Mouse (Mus musculus): ENCODE measurements around the gene Itgb6. TPM values are rescaled to one million over a fixed set of nuclear protein-coding genes. Genes with fewer than 3 reads are reported as not detected.

Itgb6 gene
- total RNA-seq (2021), result 1 to 10 TPM; 5.8 to 6.0 TPM

DNA sequence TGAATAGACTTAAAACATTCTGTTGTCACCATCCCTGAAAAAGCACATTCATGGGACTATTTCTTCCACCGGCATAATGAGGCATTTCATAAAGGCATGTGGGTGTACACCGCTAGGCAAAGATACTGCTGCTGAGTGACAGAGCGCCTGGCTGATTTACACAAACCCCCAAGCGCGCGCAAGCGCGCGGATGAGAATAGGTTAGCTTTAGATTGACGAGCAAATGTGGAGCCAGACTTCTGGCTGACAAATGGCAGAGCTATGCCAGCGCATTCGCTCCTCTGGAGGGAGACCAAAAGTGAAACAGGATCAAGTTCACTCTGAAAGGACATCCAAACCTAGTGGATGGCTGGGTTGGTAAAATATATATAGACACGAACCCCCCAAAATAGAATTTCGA, at the start of gene Itgb6:
Gene Itgb6 (minus strand): TSS at position 130 of the 400 bp plus-strand sequence.
- peak; percentile 69 for DNase-seq

DNA sequence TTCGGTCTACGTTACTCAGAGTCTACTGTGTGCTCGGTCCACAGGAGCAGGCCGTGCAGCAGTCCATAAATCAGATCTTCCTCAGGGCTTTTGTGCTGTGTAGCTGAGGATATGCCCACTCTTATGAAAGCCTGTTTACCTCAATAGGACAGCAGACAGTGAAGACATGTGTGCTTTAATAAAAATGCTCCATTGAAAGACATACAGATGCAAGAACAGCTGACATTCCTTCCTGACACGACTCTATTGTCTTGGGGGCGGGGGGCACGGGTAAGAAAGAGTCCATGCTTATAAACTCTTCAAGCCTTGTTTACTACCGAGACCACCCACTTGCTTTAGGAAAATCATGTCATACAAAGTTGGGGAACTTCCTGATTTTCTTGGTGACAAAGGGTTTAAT, 44.0 kb upstream of the Itgb6 start:
- no peak for DNase-seq

DNA sequence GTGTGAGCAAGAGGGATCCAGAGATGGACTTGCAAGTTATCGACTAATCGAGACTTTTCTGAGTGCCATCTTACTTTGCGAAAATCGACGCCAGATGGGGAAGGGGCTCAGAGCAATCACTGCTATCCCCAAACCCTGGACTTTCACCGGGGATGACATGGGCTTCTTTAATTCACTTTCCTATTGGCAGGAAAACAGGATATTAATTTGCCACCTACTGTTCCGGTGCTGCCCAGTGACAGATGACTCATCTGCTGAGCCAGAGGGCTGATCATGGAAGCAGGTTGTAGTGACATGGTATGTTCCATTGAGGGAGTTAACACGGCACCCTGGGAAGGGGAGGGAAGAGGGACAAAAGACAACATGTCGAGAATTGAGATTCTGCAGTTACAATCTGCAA, 33.8 kb upstream of the Itgb6 start:
- DNase-seq, result no peak

DNA sequence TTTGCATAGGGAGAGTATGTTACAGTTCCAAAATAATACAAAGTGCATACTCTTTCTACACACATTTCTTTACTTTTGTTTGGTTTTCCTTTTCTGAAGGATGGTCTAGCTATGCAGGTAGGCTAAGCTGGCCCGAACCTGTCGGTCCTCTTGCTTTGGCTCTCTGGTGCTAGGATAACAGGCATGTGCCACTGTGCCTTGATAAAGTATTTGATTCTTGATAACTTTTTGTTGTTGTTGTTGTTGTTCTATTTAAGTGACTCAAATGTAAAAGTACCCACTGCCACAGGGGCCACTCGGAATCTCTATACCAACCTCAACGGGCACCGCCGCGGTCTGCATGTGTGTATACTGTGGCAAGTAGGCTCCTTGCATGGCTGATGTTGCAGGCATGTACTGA, 32.7 kb upstream of the Itgb6 start:
- DNase-seq, result no peak

DNA sequence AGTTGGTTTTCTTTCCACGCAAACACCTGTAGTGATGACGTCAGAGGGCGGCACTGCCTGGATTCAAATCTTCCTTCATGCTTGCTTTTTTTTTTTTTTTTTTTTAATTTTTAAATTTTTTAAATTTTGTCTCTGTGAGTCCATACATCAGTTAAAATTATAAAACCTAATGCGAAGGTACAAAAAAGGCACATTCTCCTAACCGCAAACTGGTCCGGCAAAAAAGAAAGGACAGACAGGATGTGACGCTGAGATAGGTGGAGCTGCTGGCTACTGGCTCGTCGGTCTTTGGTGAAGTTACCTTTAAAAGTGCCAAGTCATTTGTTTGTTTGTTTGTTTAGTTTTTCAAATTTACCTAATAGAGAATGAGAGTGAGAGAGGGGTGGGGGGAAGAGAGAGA, 28.8 kb upstream of the Itgb6 start:
- no peak for DNase-seq

DNA sequence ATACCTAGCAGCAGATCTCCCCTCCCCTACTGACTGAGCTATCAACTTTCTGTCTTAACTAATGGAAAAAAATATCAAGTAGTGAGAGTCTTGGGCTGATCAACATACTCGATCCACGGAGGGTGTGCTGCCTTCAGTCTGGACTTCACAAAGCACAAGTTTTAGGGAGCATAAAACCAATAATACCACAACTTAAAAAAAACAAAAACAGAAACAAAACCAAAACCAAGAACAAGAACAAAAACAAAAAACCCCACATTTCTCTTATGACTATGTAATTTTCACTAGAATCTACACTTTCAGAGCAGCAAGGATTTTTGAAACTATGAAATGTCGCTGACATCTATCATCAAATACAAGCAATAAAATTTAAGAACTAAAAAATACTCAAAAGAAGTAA, 28.1 kb upstream of the Itgb6 start:
- DNase-seq, result no peak

DNA sequence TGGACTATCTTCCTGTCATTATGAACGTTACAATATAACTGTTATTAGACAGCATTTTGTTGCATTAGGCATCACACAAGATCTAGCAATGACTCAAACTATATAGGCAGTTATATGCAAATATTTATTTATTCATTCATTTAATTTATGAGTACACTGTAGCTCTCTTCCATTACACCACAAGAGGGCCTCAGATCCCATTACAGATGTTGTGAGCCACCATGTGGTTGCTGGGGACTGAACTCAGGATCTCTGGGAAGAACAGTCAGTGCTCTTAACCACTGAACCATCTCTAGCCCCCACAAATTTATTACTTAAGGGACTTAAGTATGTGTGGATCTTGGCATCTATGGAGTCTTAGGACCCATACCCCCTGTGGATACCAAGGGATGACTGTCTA, 26.1 kb upstream of the Itgb6 start:
- DNase-seq, result no peak

DNA sequence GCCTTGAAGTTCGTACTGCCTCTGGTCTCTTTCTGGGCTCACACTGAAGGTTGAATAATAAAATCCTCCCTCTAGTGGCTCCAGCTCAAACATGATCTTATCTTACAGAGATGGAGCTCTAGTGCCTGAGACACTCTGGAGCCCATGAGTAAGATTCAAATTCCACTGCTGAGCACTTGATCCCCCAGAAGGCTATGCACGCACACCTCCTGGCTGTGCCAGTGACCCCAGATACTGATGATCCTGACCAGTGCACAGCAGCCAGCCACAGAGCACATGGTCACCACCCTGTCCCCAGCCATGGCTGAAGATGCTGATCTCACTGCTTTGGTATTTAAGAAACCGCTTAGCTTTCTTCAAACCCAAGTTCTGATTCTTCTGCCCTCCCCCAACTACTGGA, 25.1 kb upstream of the Itgb6 start:
- peak; percentile 25 for DNase-seq

DNA sequence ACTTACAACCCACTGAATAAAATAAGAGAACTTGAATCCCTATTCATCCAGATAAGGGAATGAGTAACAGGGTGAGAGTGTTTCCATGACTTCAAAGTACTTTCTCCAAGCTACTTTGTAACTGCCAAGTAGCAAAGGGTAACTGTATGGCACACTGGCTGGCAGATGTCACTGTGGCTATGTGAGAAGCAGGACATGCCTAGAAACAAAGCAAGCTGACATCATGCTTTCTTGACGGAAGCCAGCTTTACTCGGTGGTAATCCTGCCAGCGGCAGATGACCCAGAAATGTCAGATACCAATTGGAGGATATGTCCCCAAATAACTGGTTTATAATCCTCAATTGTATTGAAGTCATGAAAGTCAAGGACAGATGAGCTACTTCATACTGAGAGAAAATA, 22.2 kb upstream of the Itgb6 start:
- DNase-seq, result no peak

DNA sequence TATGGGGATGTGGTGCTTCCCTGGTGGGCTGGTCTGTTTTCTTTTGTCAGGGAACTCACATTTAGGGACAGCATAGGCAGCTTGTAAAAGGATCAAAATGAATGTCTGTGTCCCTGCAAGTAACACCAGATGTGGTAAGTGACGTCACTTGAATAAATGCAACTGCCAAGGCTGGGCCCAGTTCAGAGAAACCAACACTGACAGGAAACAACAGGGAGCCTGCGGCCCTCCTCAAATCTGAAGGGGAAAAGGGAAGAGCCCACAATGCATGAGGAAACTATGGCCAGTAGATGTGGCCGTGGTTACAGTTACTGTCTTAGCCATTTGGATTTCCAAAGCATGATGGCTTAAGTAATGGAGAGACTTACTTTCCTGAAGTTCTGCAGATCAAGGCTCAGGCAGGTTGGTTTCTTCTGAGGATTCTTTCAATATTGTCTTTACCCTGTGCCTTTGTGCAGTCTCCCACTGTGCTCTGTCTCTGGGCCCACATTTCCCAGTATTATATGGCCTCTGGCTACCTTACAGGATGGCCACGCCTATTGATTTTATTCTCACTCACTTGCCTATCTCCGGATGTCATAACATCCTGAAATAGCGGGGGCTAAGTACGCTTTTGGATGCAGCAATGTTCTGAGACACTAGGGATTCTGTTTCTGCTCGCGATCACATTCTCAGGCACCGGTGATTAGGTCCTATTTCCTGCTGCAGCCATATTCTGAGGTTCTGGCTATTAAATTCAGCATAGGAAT, 17.1 kb upstream of the Itgb6 start:
- DNase-seq, result no peak

DNA sequence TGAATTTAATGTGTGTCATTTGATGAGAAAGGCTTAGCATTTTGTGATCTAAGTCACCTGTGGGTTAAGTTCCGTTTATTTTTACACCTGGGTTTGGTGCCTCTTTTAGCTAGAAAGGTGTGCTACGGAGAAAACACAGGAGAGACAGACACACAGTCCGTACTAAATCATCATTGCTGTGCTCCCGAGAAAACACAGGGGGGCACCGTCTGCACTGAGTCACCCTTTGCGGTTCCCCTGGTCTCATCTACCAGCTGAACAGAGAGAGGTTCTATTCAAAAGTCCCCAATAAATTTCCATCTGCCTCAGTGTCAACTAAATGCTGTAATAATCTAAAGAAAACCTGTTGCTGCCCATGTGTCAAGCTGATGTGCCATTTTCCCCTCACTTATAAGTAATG, 8.5 kb upstream of the Itgb6 start:
- no peak for DNase-seq

DNA sequence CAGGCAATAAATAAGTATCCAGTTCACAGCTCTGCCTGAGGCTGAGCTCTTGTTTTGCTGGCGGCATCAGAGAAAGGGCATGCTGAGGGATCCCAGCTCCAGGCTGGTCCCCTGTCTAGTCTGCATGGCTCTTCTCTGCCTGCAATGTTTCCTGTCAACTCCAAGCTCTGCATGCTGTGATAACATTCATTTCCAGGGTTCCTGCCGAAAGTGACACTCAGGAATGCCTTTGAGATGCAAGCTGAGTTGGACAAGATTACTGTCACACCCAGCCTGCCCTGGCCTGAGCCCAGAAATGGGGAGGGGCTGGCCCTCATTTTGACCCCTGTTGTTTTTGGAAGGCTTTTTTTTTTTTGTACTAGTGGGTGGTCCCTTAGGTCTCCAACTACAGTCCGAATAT, 7.6 kb upstream of the Itgb6 start:
- DNase-seq, result peak; percentile 73

DNA sequence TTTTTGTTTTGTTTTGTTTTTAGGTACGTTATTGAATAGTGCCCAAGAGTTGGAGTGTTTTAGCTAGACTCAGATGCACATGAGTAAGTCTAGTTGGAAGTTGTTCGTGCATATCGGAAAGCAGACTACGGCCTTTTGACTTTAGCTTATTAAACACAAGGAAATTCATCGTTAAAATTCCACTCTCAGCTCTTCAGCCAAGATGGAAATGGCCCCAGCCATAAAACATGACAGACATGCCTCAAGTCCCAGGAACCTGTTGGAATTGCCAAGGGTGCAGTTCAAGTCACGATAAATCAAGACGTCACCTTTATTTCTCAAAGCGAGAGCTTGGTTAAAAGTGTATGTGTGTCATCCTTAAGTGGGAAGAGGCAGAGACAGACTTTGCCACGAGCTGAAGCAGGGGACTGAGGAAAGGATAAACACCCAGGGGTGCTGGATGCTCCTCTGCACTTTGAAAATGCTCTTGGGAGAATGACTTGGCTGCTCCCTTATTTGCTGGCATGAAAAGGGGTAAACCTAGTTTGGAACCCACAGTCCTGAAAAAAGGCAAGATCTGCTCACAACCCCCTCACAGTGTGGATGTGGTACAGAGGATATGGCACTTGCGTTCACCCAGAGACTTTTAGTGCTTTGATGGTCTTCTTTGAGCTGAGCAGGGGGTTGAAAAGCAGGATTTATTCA, 6.6 kb upstream of the Itgb6 start:
- DNase-seq, result no peak

DNA sequence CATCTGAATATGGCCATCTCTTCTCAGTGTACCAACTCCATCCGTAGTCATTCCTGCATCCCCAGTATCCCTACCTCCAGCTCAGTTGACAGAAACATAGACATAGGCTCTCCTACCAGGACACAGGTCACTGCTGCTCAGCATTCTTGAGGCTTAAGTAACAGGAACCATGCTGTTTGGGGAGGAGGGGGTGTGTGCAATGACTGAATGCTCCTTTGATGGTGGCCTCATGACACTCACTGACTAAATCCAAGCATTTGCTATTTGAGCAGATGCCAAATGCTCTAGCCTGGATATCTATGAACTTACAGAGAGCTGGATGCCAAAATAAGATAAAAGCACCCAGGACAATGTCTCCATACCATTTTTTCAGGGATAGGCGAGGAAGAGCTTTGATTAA, 2.2 kb upstream of the Itgb6 start:
- no peak for DNase-seq

DNA sequence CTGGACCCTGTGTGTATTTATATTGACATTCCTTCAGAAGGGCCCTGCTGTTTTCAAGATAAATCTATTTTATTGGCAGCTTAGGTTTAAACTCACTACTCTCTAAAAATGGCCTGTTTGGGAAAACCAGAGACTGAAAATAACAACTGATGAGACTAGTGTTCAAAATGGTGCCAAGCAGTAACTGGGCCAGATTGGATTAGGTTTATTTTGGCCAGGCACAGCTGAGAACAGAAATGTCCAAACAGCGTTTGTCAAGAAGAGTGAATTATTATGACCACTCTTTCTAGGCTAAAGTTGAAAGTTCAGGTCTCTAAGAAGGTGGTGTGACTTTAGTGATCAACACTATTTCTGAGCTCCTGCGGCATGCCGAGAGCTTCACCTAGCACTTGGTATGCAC, 524 bp upstream of the Itgb6 start:
- no peak for DNase-seq

DNA sequence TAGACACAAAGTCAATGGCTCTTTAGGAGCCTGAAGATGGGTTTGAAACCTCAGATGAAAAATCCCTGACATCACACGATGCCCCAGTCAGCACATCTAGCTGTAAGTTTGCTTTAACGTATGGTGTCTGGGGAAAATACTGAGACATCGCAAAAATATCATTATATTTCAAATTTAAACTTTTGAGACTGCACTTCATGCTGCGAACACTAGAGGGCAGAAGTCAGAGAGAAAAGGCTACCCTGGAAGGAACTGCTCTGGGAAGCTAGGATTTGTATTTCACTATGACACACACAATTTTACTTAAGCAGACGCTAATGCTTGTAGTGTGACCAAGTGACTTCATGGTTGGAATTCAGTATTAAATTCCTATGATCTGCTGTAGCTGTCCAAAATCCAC, 1.5 kb downstream of the Itgb6 start:
- peak; percentile 65 for DNase-seq

DNA sequence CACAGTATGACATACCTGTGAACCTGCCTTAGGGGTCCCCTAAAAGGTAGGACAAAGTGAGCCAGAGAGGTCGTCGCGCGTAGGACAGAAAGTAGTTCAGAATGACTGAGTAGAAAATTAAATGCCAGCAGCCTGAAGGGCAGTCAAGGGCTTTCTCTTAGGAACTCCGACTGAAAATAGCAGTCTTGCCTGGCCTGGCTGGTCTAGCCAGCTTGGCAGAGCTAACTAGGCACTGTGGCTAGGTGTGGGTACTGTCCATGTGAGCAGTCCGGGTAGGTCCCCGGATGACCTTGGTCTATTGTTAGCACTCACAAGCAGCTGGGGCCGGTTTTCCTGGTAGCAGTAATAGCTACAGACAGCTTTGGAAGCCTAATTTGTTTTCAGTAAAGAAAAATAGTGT, 2.2 kb downstream of the Itgb6 start:
- DNase-seq, result peak; percentile 75

DNA sequence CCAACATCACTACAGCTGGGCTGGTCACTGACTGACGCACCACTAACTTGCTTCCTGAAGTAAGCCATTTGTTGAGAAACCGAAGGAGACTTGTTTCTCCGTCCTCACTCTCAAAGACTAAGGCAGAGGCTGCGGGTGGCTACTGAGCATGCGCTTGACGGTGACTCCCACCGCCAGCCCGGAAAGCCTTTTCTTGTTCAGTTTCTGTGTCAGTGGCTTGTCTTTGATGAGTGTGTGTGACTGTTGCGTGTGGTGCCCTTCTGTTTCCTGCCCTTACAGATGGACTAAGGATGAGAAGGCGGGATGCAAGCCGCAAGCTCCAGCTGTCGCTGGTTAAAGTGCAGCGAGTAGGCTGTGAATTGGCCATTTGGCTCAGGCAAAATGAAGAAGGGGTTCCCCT, 5.1 kb downstream of the Itgb6 start:
- peak; percentile 32 for DNase-seq

DNA sequence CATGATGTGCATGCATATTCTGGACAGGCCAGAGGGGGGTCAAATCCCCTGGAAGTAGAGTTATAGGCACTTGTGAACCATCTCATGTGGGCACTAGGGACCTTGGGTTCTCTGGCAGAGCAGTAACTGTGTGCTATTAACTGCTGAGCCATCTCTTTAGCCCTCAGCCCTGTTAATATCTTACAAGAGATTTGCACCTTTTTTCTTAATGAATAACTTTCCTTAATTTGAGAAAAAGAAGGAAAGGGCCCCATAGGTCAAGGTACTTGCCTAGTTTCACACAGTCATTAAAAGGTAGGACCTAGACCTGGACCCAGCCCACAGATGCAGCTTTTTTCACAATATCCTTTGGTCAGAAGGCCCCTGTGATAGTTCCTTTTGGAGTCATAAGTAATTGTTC, 5.9 kb downstream of the Itgb6 start:
- no peak for DNase-seq

DNA sequence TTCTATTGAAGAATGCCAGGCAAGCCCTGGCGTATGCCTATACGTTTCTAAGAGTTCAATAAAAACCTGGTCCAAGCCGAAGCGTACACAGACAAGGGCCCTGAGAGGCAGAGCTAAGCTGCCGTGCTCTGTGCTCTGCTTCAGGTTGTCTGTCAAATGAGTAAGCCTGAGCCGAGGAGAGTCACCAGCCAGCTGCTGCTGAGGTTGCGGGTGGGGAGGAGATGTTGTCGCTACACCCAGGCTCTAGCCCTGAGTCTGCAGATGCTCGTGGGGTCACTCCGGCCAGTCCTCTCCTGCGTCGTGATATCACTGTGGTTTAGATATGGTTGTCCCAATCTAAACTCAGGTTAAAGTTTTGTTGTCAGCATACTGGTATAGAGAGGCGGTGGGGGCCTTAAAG, 6.7 kb downstream of the Itgb6 start:
- DNase-seq, result no peak

DNA sequence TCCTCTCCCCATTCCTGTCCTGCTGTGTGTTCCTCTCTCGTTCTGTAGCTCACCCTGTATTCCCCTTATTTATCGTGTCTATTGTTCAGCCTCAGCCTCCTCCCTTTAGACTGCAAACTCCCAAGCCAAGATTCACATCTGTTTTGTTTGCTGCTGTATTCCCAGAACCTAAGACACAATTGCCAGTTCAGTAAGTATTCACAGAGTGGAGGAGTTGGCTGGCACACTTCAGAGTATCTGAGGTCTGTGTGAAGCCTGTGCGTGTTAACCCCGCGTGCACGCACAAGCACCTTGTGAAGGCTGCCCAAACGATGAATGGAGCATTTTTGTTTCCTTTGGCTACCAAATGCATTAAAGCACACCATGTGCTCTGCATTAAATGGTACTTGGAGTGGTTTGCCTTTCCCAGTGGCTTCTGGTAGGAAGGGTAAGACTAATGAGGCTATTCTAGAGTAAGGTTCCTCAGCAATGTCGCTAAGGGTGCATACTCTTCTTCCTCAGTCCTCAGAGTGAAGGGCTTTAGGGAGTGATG, 7.4 kb downstream of the Itgb6 start:
- no peak for DNase-seq

DNA sequence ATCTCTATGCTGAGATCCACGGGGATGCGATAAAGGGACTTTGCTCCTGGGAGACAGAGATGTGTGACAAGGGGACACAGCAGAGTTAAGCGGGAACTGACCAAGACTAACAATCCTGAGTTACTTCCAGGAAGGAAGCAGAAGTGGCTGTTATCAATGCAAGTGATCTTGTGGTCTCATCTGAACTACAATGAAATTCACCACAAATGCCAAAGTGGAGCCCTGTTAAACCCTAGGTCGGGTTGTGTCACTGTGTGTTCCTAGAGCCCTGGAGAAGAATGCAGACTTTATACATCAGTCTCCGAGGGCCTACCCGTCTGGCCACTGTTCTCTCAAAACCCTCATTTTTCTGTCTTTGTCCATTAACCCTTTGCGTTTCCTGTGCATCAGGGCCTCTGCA, 8.0 kb downstream of the Itgb6 start:
- DNase-seq, result no peak

DNA sequence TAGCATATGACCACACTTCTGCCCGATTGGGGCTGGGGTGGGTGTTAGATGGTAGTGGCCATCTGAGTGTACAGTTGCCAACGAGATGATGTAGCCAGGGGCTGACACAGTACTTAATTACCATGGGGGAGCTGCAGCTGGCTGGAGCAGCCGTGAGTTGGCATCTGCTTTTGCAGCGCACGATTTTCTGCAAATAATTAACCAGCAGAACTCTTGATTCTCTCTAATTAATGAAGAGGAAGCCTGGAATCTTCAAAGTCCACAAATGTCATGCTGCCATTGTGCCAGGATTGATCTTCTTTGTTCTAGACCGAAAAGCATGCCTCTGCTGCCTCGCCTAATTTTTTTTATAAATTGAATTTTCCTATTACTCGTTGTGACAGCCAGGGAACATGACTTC, 8.6 kb downstream of the Itgb6 start:
- DNase-seq, result no peak

DNA sequence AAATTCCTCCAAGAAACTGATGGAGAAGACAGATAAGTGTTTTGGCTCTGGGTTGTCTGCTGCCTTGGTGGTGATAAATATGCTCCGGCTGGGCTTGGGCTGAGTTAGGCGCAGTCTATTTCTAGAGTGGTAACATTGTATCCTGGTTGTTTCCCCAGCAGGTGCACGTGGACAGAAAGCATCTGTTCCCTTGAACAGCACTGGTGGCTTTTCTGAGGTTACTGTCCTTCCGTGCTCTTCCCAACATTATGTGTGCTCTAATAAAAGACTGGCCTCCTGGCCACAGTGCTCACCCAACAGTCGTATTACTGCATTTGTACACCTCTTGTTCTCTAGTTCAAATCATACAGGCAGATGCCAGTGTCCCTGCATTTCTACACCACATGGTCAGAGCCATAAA, 9.6 kb downstream of the Itgb6 start:
- DNase-seq, result no peak
